In genomic region chr6:142835726-142836125, GRCm38 (mm10) we compare ENCODE assay signal across 12 mouse cellular contexts. TPM values are rescaled to one million over a fixed set of nuclear protein-coding genes. Genes with fewer than 3 reads are reported as not detected.
A peak's percentile ranks its signal among the peaks of the same experiment; 100 is the strongest.
DNase-seq lines count a peak whose midpoint lies in the region; ATAC-seq lines count a peak whose summit lies in the region.
"Had no signal": no experiment of that assay in that cellular context is flagged by ENCODE, and none has a peak within 500 bp of the region (broad histone marks: within the 10 kb centered on the region; RNA-seq: fewer than 3 reads in every experiment).

No protein-coding gene starts in this region.

- H3K4me1 ChIP-seq in embryonic facial prominence, embryonic 10.5 days = peaks cover 5% of the 10 kb centered on the region
- no peaks in the 10 kb centered on the region for H3K4me1 ChIP-seq in hindbrain, embryonic 11.5 days (replicated peaks; ENCODE audit: control insufficient read depth, insufficient read depth, low read length)
- H3K4me1 ChIP-seq in midbrain, embryonic 13.5 days (replicated peaks) = peaks cover 10% of the 10 kb centered on the region

- H3K27me3 ChIP-seq in embryonic facial prominence, embryonic 10.5 days (replicated peaks; ENCODE audit: low read depth, poor library complexity, severe bottlenecking) = no peaks in the 10 kb centered on the region
- no peaks in the 10 kb centered on the region for H3K27me3 ChIP-seq in hindbrain, embryonic 11.5 days (ENCODE audit: control insufficient read depth, insufficient read depth, low read length)
- H3K27me3 ChIP-seq in midbrain, embryonic 13.5 days = no peaks in the 10 kb centered on the region

- peak; percentile 89 for ATAC-seq in hindbrain, embryonic 11.5 days (ENCODE audit: low FRiP score)
- peak; percentile 83 for ATAC-seq in midbrain, embryonic 13.5 days

- peak; percentile 18 for DNase-seq in ZHBTc4 (ENCODE audit: low read depth, low spot score)
- peak; percentile 26 for DNase-seq in embryonic facial prominence, embryonic 10.5 days (ENCODE audit: low spot score)
- peak; percentile 56 for DNase-seq in hindbrain, embryonic 11.5 days (ENCODE audit: low spot score)
- no peak for DNase-seq in adrenal gland, adult 8-10 months
- no peak for DNase-seq in adrenal gland, postnatal 36 days
- no peak for DNase-seq in yolk sac, embryonic 10.5 days (ENCODE audit: low spot score)
- DNase-seq: cerebellum, adult 8-10 months had no signal

- no peak overlapping the region; the same call in 1 of the 2 replicates for H3K27ac ChIP-seq in embryonic facial prominence, embryonic 10.5 days (replicated peaks)
- peak overlapping the region; percentile 1; the same call in 1 of the 2 replicates for H3K27ac ChIP-seq in hindbrain, embryonic 11.5 days (ENCODE audit: low read depth, low read length)
- H3K27ac ChIP-seq in midbrain, embryonic 13.5 days = peak overlapping the region; percentile 53; the same call in 1 of the 2 replicates

- 64% methylated on average over 18 of the region's 18 CpGs for WGBS in embryonic facial prominence, embryonic 10.5 days
- 32% methylated on average over 18 of the region's 18 CpGs for WGBS in hindbrain, embryonic 11.5 days
- 41% methylated on average over 18 of the region's 18 CpGs for WGBS in midbrain, embryonic 13.5 days

- no peak overlapping the region for H3K4me2 ChIP-seq in hindbrain, embryonic 11.5 days (replicated peaks; ENCODE audit: low read depth, low read length)
- H3K4me2 ChIP-seq in midbrain, embryonic 13.5 days (replicated peaks) = peak overlapping the region; percentile 26; the same call in 1 of the 2 replicates

- no peak overlapping the region for H3K9ac ChIP-seq in hindbrain, embryonic 11.5 days (ENCODE audit: low read depth, low read length)
- 0 out of 2 replicates have a peak overlapping the region, but pooled peaks have one; percentile 10 for H3K9ac ChIP-seq in midbrain, embryonic 13.5 days (replicated peaks)

- H3K9me3 ChIP-seq in embryonic facial prominence, embryonic 10.5 days = no peaks in the 10 kb centered on the region
- H3K9me3 ChIP-seq in hindbrain, embryonic 11.5 days (ENCODE audit: control insufficient read depth, low read length) = no peaks in the 10 kb centered on the region
- H3K9me3 ChIP-seq in midbrain, embryonic 13.5 days = no peaks in the 10 kb centered on the region

- H3K4me3 ChIP-seq in embryonic facial prominence, embryonic 10.5 days = no peak overlapping the region
- H3K4me3 ChIP-seq in hindbrain, embryonic 11.5 days (ENCODE audit: low read depth, low read length) = no peak overlapping the region
- H3K4me3 ChIP-seq in midbrain, embryonic 13.5 days (replicated peaks) = no peak overlapping the region
- H3K4me3 ChIP-seq: myocyte had no signal

- H3K36me3 ChIP-seq in embryonic facial prominence, embryonic 10.5 days (replicated peaks) = no peaks in the 10 kb centered on the region
- H3K36me3 ChIP-seq in hindbrain, embryonic 11.5 days (ENCODE audit: control insufficient read depth, insufficient read depth, low read length) = no peaks in the 10 kb centered on the region
- no peaks in the 10 kb centered on the region for H3K36me3 ChIP-seq in midbrain, embryonic 13.5 days

RNA-seq across cellular contexts. Expression of gene Sult6b2, which starts 31.4 kb away (rescaled TPM):
- not detected in 2 replicates for polyA plus RNA-seq in embryonic facial prominence, embryonic 10.5 days (2016; fragmentation: Nextera tagmentation; extraction: Ambion mirVana)
- polyA plus RNA-seq in hindbrain, embryonic 11.5 days (2014; fragmentation: Nextera tagmentation; extraction: Ambion mirVana) = 0.08 TPM in 1 of 2 replicates, not detected in the other
- 0.18 and 0.26 TPM in 2 replicates for polyA plus RNA-seq in midbrain, embryonic 13.5 days (2015; fragmentation: Nextera tagmentation; extraction: Ambion mirVana)
- total RNA-seq in adrenal gland, adult 8-10 months (2022) = not detected
- total RNA-seq in adrenal gland, postnatal 36 days (2021) = not detected
- total RNA-seq: adrenal gland, adult 18-20 months had no signal
- polyA plus RNA-seq: large intestine, adult 2 months; lung, embryonic 16.5 days; myocyte had no signal

Comparison
In these comparisons a context has a peak if more than half of its experiments do, and no peak if none do; other contexts are left out.
1. DNase-seq: peak in ZHBTc4 (single experiment), embryonic facial prominence, embryonic 10.5 days (single experiment) and hindbrain, embryonic 11.5 days (single experiment); none in adrenal gland, adult 8-10 months (single experiment), adrenal gland, postnatal 36 days (0 of 2) and yolk sac, embryonic 10.5 days (single experiment).